Mouse (Mus musculus) liver, embryonic 13.5 days (tissue): ENCODE measurements around the gene Fam50b. TPM values are rescaled to one million over a fixed set of nuclear protein-coding genes. Genes with fewer than 3 reads are reported as not detected.

Experiments
- polyA plus RNA-seq: library from polyadenylated mRNA; unstranded; fragments of >200 nt; fragmentation: Nextera tagmentation; extraction: Ambion mirVana; gene quantifications from 2 replicates; pipeline ENCODE4 v1.2.1, GENCODE M21; 2015

The Fam50b gene
- polyA plus RNA-seq, 1 experiment from 2014 or later, result not detected

Other genes with a start within 250 kb of the Fam50b start
- 8.1 and 8.6 TPM in 2 replicates for gene Pxdc1, start 81.4 kb upstream of the Fam50b start, polyA plus RNA-seq
- gene Prpf4b, start 140.5 kb downstream of the Fam50b start, polyA plus RNA-seq, result 41.7 and 52.2 TPM in 2 replicates
- 0.35 and 0.44 TPM in 2 replicates for gene Fam217a, start 189.5 kb downstream of the Fam50b start, polyA plus RNA-seq
- not detected in 2 replicates for gene 4933417A18Rik, start 189.6 kb downstream of the Fam50b start, polyA plus RNA-seq
- 0.18 TPM in 1 of 2 replicates, not detected in the other for gene Eci3, start 229.0 kb downstream of the Fam50b start, polyA plus RNA-seq